Mouse (Mus musculus): ENCODE results near the gene Atp1a3. TPM values are rescaled to one million over a fixed set of nuclear protein-coding genes. Genes with fewer than 3 reads are reported as not detected.

Atp1a3 gene
- total RNA-seq, 4 experiments from 2014 or later = 1,859 to 2,026 (median 1,901) TPM

DNA sequence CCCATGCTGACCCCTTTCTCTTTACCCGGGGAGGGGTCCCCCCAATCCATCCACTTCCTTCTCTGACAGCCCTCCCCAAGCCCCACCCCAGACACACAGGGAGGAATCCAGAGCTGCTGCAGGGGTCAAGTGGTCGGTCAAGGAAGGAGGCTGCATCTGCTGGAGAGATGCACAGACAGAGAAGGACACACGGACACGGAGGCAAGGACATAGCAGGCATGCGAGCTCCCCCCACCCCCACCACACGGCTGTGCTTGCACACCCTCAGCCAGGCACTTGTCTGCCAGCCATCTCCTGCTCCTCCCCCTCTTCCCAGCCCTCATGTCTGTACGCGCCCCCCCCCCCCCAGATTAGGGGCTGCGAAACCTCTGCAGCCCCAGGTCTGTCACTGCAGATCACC is 952 bp downstream of the Atp1a3 start:
- DNase-seq (ENCODE audit: low spot score in 2 of 2) = no peak

DNA sequence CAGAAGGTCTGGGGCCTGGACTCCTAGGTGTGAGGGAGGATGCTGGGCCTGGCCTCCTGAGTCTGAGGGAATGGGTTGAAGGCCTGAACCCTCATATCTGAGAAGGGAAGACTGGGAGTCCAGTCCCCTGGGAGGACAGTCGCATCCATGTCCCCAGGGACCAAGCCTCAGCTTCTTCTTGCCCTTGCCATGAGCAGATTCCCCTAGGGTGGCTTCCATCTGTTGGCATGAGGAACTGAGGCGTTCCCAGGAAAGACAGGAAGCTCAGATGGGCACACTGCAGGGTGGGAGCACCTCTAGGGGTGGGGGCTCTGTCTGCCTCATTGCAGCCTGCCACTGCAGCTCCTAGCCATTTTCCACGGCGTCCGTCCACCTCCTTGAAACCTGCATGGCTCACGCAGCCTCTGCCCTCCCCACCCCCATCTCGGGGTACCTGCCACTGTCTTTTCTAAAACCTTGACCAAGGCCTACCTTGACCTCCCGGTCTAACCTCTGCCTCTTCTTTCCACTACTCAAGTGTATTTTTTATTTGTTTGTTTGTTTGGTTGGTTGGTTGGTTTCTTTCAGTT is 1.9 kb downstream of the Atp1a3 start:
- no peak for DNase-seq (ENCODE audit: low spot score in 2 of 2)

GRCm38 (mm10) chr7:25003291-25003690 is 2.5 kb downstream of the Atp1a3 start:
- no peak for DNase-seq (ENCODE audit: low spot score in 2 of 2)

GRCm38 (mm10) chr7:25000711-25001110 is 5.0 kb downstream of the Atp1a3 start:
- no peak for DNase-seq (ENCODE audit: low spot score in 2 of 2)

DNA sequence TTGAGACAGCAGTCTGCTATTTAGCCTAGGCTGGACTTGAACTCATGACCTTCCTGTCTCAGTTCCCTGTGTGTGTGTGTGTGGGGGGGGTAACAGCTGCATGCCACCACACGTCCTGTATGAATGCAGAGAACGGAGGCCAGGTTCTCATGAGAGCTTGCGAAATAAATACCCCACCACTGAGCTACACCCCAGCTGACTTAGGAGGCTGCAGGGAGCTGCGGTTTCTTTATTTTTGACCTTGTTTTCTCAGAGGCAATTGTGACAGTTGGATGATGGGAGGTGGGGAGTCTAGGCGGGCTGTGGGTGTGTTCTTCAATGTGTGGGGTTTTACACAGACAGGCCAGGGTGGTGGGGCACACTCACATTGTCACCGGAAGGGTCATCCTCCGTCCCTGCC is 5.5 kb downstream of the Atp1a3 start:
- no peak for DNase-seq (ENCODE audit: low spot score in 2 of 2)

DNA sequence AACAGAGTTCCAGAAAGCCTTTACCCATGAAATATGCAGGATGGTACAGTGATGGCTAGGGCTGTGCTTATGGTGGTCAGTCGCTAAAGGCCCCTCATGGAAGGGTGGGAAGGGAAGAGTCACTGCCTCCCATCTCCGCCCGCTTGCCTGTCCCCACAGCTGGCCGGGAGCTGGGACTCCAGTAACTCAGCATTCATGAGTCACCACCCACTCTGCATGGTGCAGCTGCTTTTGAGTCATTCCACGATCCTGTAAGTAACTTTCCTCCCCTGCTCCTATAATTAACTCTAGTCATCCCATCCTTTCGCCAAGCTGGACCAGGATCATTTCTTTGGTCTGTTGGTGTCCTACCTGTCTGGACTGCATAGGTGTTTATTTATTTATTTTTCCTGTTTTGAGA is 12.7 kb downstream of the Atp1a3 start:
- DNase-seq (ENCODE audit: low spot score in 2 of 2) = peak in 1 of 2 experiments; percentile 76

DNA sequence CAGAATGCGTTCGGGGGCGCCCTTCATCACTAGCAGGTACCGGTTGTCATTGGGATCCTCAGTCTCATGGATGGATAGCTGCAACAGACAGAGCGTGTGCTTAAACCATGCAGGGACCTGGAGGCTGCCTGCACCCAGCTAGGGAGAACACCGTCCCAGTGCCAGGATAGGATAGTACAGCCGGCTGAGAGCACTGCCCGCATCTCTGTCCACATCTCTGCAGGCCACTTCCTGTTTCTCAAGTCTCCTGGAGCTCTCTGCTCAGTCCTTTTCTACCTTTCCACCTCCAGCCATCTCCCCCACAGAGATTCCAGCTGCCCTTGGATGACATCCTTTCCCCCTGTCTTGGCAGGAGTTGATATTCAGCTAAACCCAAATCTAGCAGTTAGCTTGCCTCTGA is 15.3 kb downstream of the Atp1a3 start:
- no peak for DNase-seq (ENCODE audit: low spot score in 2 of 2)

DNA sequence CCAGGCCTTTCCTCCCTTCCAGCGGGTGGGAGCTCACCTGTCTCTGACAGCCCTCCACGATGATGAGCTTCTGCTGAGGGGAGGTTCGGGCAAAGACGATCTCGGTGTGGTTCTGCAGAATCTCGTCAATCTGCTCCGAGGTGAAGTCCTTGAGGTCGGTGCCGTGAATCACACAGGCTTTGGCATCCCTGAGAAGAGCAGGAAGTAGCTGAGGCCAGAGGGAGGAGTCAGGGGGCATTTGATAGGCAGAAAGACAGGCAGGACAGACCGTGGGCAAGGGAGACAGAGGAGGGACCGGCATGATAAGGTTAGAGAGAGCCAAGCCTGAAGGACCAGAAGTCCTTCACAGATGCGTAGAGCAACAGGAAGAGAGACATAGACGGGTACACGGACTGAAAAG is 17.8 kb downstream of the Atp1a3 start:
- no peak for DNase-seq (ENCODE audit: low spot score in 2 of 2)

DNA sequence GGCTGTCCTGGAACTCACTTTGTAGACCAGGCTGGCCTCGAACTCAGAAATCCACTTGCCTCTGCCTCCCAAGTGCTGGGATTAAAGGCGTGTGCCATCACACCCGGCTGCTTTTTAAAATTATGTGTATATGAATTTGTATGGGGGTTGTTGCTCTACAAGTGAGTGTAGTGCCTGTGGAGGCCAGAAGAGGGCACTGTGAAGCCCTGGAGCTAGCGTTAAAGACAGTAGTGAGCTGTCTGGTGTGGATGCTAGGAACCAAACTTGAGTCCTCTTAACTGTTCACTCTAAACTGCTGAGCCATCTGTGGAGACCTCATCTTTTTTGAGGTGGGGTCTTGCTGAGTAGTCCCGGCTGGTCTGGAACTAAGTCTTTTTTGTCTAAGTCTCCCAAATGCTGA is 20.0 kb downstream of the Atp1a3 start:
- no peak for DNase-seq (ENCODE audit: low spot score in 2 of 2)

- DNase-seq (ENCODE audit: low spot score in 2 of 2) = no peak
Observed at GRCm38 (mm10) chr7:24984307-24984706, 21.5 kb downstream of the Atp1a3 start.

- no peak for DNase-seq (ENCODE audit: low spot score in 2 of 2)
Observed at GRCm38 (mm10) chr7:24983396-24983795, 22.4 kb downstream of the Atp1a3 start.

DNA sequence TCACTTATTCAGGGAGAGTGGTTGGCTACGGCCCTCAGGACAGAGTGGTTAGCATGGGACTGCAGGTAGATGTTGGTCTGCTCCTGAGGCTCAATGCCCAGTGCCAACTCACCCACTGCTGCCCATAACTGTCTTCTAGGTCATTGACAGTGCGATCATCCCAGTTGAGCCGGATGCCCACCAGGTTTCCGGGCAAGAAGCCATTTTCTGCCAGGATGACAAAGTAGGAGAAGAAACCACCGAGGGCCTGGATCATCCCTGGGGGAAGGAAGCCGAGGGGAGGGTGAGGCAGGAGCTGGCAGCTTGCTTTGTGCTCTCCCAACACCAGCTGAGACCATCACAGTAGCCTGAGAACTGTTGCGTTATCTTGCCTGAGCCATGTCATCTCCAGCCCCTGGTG is 25.3 kb downstream of the Atp1a3 start:
- DNase-seq (ENCODE audit: low spot score in 2 of 2) = peak in 1 of 2 experiments; percentile 1

DNA sequence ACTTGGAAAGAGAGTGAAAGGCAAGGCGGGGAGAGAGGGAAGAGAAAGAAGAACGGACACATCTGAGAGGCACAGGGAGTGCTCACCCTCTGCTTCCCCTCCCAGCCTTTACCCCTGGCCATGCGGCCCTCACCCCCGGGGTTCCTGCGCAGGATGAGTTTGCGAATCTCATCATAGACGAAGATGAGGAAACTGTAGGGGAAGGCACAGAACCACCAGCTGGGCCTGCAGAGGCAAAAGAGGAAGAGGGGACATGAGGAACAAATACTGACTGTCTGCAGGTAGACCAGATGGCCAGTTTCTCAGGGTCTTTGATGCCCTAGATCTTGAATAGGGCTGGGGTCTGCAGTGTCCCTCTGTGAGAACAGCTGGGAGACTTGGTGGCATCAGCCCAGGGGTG is 27.0 kb downstream of the Atp1a3 start:
- no peak for DNase-seq (ENCODE audit: low spot score in 2 of 2)

DNA sequence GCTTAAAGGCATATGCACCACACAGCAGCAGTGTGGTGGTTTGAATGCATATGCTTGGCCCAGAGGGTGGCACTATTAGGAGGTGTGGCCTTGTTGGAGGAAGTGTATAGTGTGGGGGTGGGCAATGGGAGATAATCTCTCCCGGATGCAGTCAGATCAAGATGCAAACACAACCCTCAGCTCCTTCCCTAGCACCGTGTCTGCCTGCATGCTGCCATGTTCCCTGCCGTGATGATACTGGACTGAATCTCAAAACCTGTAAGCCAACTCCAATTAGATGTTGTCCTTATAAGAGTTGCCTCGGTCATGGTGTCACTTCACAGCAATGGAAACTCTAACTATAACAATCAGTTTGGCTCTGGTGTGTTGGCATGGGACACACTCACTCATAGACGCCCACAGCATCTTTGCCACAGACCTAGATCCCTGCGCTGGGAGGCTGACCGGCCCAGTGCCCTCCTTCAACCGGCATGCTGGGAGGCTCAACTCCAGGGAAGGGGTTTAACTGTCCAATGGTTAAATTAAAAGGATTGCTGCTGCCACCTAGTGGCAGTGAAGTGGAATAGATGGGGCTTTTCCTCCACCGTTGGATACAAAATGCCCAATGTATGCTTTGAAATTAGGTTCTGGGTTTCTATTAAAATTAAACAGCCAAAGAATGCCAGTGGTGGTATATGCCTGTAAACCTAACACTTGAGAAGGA is 30.7 kb downstream of the Atp1a3 start:
- peak in 1 of 2 experiments; percentile 37 for DNase-seq (ENCODE audit: low spot score in 2 of 2)

DNA sequence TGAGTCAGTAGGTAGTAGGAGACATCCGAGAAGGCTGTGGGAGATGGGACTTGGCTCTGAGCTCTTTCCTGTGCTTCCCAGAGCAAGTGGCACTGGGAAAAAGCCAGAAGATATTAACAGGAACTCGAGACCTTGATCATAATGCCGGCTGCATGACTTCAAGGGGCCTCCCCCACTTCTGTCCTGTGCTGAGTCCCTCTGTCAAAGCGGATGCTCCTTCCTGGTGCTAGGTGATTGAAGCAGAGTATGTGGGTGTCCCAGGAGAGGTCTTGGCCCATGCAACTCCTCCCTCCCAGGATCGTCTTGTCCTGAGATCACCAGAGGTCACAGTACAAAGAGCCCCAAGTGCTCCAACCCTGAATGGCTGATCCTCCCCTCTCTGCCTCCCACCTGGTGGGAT is 31.9 kb downstream of the Atp1a3 start:
- DNase-seq (ENCODE audit: low spot score in 2 of 2) = no peak

- DNase-seq (ENCODE audit: low spot score in 2 of 2) = no peak
Observed at GRCm38 (mm10) chr7:24973208-24973607, 32.5 kb downstream of the Atp1a3 start.

DNA sequence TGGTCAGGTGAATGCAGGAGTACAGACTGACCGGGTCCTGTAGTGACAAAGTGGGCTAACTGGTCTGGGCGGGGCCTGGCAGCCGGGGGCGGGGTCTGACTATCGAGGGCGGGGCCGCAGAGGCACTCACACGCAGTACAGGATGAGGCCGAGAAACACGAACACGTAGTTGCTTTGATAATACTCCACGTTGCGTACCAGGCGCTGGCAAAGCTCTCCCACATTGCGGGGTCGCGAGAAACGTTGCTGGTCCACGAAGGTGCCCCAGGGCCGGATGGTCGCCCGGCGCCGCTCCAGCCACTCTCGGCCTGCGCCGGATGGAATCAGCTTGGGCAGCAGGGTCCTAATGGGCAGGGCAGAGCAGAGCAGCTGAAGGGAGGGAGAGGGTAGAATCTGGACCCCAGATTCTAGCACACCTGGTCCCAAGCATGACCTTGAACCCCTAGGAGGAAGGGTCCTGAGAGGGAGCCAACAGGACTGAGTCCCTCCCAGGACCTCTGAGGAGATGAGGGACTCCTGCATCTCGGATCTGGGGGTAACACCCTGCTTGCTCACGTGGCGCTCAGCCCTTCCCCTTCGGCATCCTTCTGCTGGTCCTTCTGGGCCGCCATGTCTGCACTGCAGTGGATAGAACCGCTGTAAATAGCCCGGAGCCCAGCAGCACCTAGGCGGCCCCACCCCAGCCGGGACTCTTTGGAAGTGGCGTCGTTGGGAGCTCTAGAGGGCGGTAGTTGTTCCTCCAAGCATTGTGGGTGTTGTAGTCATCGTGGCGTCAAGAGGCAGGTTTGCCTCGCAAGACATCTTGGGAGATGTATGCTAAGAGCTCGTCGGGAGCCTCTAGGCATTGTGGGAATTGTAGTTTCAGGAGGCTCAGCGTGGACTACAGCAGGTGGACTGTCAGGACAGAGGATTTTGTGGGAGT is 33.5 kb downstream of the Atp1a3 start, which contains the start of gene Rabac1:
Gene Rabac1 (minus strand): TSS at position 783 of the 922 bp plus-strand sequence.
- peak; percentile 89 to 97 for DNase-seq (ENCODE audit: low spot score in 2 of 2)

DNA sequence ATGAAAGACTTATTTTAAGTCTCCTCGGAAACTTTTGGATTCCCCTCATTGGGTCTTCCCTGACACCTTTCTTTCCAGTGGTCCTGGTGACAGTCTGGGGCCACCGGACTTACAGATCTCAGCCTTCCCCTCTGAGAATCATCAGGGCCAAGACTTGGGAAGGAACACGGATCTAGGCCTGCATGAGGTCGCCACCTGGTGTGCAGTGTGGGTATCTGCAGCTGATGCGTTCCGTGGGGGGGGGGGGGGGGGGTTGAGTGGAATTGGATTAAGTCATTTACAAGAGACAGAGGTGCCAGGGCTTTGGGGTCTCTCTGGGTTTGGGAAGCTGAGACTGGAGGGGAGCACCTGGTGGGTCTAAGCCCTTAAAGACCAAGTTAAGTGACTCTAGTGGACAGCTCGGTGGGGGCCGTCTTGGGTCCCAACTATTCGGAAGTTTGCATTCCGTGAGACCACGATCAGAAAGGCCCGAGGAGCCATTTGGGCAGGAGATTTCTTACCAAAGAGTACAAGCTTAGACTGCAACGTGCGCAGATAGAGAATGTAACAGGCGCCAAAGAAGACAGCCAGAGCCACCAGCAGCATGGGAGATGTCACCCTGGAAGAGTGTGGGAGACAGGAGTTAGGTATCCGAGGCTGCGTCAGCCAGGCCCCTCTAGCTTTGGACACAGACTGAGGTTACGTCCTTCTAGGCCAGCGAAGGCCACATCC is 34.3 kb downstream of the Atp1a3 start:
- no peak for DNase-seq (ENCODE audit: low spot score in 2 of 2)

DNA sequence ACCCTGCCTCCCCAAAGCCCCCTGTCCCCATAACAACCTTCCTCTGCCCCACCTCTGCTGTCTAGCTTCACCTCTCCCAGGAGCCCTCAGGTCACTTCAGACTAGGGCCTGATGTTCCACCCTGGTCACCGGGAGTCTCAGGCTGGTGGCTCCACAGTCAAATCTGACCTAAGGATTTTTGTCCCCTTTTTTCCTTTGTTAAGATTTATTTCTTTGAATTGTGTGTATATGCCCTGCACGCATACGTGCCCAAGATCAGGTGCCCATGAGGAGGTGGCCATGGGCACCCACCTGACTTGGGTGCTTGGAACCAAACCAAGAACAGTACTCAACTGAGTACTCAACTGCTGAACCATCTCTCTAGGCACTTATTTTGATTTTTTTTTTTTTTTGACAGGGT is 35.4 kb downstream of the Atp1a3 start:
- DNase-seq (ENCODE audit: low spot score in 2 of 2) = no peak

GRCm38 (mm10) chr7:24969805-24970204 is 36.0 kb downstream of the Atp1a3 start:
- peak in 1 of 2 experiments; percentile 61 for DNase-seq (ENCODE audit: low spot score in 2 of 2)

- no peak for DNase-seq (ENCODE audit: low spot score in 2 of 2)
Observed at GRCm38 (mm10) chr7:24968463-24968862, 37.3 kb downstream of the Atp1a3 start.

GRCm38 (mm10) chr7:24967966-24968365 is 37.8 kb downstream of the Atp1a3 start:
- no peak for DNase-seq (ENCODE audit: low spot score in 2 of 2)

All from left cerebral cortex, adult 8-10 months (tissue).